Mouse (Mus musculus): ENCODE results near the gene Tpp1.
A peak's percentile ranks its signal among the peaks of the same experiment; 100 is the strongest.

The Tpp1 gene

GRCm38 (mm10) chr7:105728701-105729428 lies 23.2 kb downstream of the Tpp1 start:
- DNase-seq (ENCODE audit: low read depth), result no peak

DNA sequence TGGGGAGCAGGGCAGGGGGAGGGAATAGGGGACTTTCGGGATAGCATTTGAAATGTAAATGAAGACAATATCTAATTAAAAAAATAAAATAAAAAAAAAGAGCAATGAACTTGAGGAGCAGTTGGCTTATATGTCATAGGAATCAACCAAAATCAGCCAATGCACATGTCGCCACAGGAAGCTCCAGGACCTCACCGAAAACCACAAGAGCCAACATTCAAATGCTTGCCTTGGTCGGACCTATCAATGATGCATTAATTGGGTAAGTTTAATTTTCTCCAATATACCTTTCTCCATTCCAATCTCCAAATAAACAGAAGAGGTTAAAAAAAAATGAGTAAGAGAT lies 25.1 kb downstream of the Tpp1 start:
- DNase-seq (ENCODE audit: low read depth), result peak; percentile 60

DNA sequence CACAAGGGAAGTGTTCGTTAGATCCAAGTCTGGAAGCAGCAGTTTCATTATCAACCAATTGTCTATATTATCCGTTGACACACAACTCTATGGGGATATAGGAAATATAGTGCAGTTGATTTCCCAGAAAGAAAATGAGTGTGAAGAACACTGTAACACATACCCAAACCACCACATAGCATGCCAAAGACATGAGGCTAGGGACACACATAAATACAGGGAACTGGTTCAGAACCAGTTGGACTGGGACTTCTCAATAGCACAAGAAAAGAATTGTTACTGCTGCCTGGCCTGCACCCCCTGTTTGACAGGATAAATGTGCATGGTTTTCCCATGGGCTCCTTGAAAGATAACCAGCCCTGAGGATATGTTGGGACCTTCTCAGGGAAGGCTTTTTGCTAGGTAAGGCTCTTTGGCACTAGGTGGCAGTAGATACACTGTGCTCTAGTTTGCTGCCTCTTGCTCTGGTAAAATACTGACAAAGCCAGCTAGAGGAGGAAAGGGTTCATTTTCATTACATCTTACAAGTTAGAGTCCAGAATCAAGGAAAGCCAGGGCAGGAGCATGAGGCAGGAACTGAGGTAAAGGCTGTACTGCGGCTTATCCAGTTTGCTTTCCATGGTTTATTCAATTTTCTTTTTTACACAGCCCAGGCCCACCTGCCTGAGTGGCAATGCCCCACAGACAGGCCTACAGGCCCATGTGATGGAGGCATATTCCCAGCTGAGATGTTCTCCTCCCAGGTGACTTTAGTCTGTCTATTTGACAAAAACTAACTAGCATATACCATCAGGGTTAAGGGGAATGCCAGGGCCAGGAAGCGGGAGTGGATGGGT lies 25.7 kb downstream of the Tpp1 start:
- peak; percentile 81 for DNase-seq (ENCODE audit: low read depth)

DNA sequence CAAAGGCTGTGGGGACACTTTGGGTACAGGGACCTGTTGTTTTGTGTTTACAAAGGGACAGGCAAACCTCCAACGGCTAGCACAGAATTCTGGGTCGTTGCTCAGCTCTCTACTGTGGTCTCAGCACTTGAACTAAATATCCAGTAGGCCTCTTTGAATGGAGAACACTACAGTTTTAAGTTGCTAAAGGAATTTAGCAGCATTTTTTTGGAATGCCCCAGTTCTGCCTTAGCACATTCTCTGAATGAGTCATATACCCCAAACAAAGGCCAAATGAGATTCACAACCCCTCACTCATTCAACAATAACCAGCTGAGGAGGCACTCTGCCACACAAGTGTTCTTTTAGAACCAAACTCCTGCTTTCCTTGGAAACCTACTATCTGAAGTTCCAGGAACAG lies 30.1 kb downstream of the Tpp1 start:
- DNase-seq (ENCODE audit: low read depth), result no peak

DNA sequence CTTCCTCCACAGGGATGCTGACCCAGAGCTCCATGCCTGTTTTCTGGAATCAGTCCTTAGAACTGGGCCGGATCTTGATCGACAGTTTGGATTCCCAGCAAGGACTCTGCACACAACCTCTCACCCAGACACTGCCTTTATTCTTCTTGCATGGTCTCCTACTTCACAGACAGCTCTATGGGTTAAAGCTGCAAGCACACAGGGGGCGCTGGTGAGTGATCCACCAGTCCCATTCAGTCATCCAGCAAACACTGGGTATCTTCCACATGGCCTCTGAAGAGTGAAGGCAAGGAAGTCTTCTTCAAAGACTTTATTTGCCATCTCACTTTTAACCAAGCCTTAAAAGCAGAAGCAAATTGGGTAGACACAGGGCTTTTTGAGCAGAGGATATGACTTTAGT lies 36.7 kb downstream of the Tpp1 start:
- no peak for DNase-seq (ENCODE audit: low read depth)

GRCm38 (mm10) chr7:105708733-105709132 lies 43.3 kb downstream of the Tpp1 start:
- no peak for DNase-seq (ENCODE audit: low read depth)

- DNase-seq (ENCODE audit: low read depth), result no peak
These were observed 48.2 kb downstream of the Tpp1 start for GRCm38 (mm10) chr7:105703816-105704215.

DNA sequence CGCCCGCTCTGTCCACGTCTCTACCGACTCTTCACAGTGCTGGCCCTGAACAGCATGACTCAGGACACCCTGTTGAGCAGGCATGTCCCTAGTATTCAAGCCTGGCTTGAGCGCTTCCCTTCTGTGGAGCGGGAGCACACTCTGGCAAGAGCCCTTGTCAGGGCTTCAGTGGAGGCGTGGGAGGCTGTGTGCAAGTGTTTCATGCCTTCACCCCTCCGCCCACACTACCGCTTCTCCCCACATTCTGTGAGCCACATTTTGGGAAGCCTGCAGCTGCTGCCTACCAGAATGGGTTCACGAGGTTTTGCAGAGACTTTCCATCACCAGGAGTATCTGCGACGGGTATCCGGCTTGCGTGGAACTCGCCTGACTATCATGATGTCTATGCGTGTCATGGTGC lies 48.9 kb downstream of the Tpp1 start:
- no peak for DNase-seq (ENCODE audit: low read depth)
